Mouse (Mus musculus): Measurements from ENCODE around the gene Ccdc124.

Ccdc124 gene

GRCm38 (mm10) chr8:70869601-70870041 is 4.1 kb downstream of the Ccdc124 start:
- peak; percentile 82 for DNase-seq (ENCODE audit: low spot score)

- no peak for DNase-seq (ENCODE audit: low spot score)
Observed at GRCm38 (mm10) chr8:70869199-70869571, 4.5 kb downstream of the Ccdc124 start.

- peak; percentile 57 for DNase-seq (ENCODE audit: low spot score)
Observed at GRCm38 (mm10) chr8:70868559-70869198, 5.1 kb downstream of the Ccdc124 start.

- no peak for DNase-seq (ENCODE audit: low spot score)
Observed at GRCm38 (mm10) chr8:70866566-70866965, 7.2 kb downstream of the Ccdc124 start.

- no peak for DNase-seq (ENCODE audit: low spot score)
Observed at GRCm38 (mm10) chr8:70866001-70866520, 7.7 kb downstream of the Ccdc124 start.

GRCm38 (mm10) chr8:70865350-70866000 is 8.3 kb downstream of the Ccdc124 start:
- peak; percentile 99 for DNase-seq (ENCODE audit: low spot score)

- DNase-seq (ENCODE audit: low spot score) = no peak
Observed at GRCm38 (mm10) chr8:70864712-70865221, 9.0 kb downstream of the Ccdc124 start.

- DNase-seq (ENCODE audit: low spot score) = no peak
Observed at GRCm38 (mm10) chr8:70863956-70864711, 9.6 kb downstream of the Ccdc124 start.

- no peak for DNase-seq (ENCODE audit: low spot score)
Observed at GRCm38 (mm10) chr8:70862824-70863641, 10.7 kb downstream of the Ccdc124 start, which contains the start of gene Kcnn1. Gene Kcnn1, minus strand, starts transcription at chr8:70863258.

- DNase-seq (ENCODE audit: low spot score) = no peak
Observed at GRCm38 (mm10) chr8:70857516-70857915, 16.2 kb downstream of the Ccdc124 start.

- peak; percentile 70 for DNase-seq (ENCODE audit: low spot score)
Observed at GRCm38 (mm10) chr8:70856541-70857197, 17.1 kb downstream of the Ccdc124 start.

GRCm38 (mm10) chr8:70856028-70856427 is 17.7 kb downstream of the Ccdc124 start:
- no peak for DNase-seq (ENCODE audit: low spot score)

- DNase-seq (ENCODE audit: low spot score) = no peak
Observed at GRCm38 (mm10) chr8:70853863-70854262, 19.9 kb downstream of the Ccdc124 start.

- DNase-seq (ENCODE audit: low spot score) = no peak
Observed at GRCm38 (mm10) chr8:70852595-70853231, 21.0 kb downstream of the Ccdc124 start.

GRCm38 (mm10) chr8:70851837-70852236 is 21.9 kb downstream of the Ccdc124 start:
- DNase-seq (ENCODE audit: low spot score) = no peak

- no peak for DNase-seq (ENCODE audit: low spot score)
Observed at GRCm38 (mm10) chr8:70850947-70851346, 22.8 kb downstream of the Ccdc124 start.

GRCm38 (mm10) chr8:70850132-70850845 is 23.4 kb downstream of the Ccdc124 start:
- no peak for DNase-seq (ENCODE audit: low spot score)

GRCm38 (mm10) chr8:70849333-70849990 is 24.3 kb downstream of the Ccdc124 start:
- DNase-seq (ENCODE audit: low spot score) = peak; percentile 46

Data from urinary bladder, postnatal 14 days (tissue).